Mouse (Mus musculus) midbrain, embryonic 12.5 days (tissue): ENCODE measurements around the gene Acss2. TPM values are rescaled to one million over a fixed set of nuclear protein-coding genes. Genes with fewer than 3 reads are reported as not detected.

Experiments used
- ATAC-seq: fragments of 200-750 bp; cut with Nextera tagmentation; 2 replicates; pipeline ENCODE4 v1.8.0; 2017; ENCODE audit warnings: low read depth, moderate TSS enrichment, moderate library complexity; ENCODE audit not compliant: low FRiP score
- H3K27ac ChIP-seq: fragments of 300-500 bp; sonication (generic); replicated peaks from 2 replicates; pipeline ENCODE4 v1.5.1; 2016; ENCODE audit warnings: mild to moderate bottlenecking
- H3K27me3 ChIP-seq: fragments of 300-500 bp; sonication (generic); 2 replicates; pipeline ENCODE4 v1.6.1; 2016; ENCODE audit warnings: mild to moderate bottlenecking
- H3K36me3 ChIP-seq: fragments of 300-500 bp; sonication (generic); 2 replicates; pipeline ENCODE4 v1.6.1; 2016
- H3K4me1 ChIP-seq: fragments of 300-500 bp; sonication (generic); 2 replicates; pipeline ENCODE4 v1.6.1; 2016
- H3K4me2 ChIP-seq: fragments of 300-500 bp; sonication (generic); replicated peaks from 2 replicates; pipeline ENCODE4 v1.6.1; 2016; ENCODE audit warnings: mild to moderate bottlenecking, moderate library complexity
- H3K4me3 ChIP-seq: fragments of 300-500 bp; sonication (generic); 2 replicates; pipeline ENCODE4 v1.5.1; 2016; ENCODE audit warnings: mild to moderate bottlenecking
- H3K9ac ChIP-seq: fragments of 300-500 bp; sonication (generic); replicated peaks from 2 replicates; pipeline ENCODE4 v1.6.1; 2016; ENCODE audit warnings: mild to moderate bottlenecking, moderate library complexity
- H3K9me3 ChIP-seq: fragments of 300-500 bp; sonication (generic); 2 replicates; pipeline ENCODE4 v1.6.1; 2016; ENCODE audit warnings: mild to moderate bottlenecking
- WGBS: fragments of 180-500 bp; shearing (Covaris S2); methylation state at CpG from one replicate; pipeline ENCODE4 v1.1.7; 2016; 5-methylcytosine and 5-hydroxymethylcytosine counted together
- polyA plus RNA-seq: library from polyadenylated mRNA; unstranded; fragments of >200 nt; fragmentation: Nextera tagmentation; extraction: Ambion mirVana; gene quantifications from 2 replicates; pipeline ENCODE4 v1.2.1, GENCODE M21; 2016

Acss2 gene
- polyA plus RNA-seq, 1 experiment from 2014 or later, result 25.9 TPM

- no peak overlapping the region for H3K4me2 ChIP-seq
- no peak overlapping the region for H3K4me3 ChIP-seq
- peaks cover 43% of the 10 kb centered on the region for H3K27me3 ChIP-seq
- no peaks in the 10 kb centered on the region for H3K36me3 ChIP-seq
- H3K9ac ChIP-seq, result no peak overlapping the region
- no peak overlapping the region for H3K27ac ChIP-seq
- 36% methylated on average over 10 of the region's 10 CpGs for WGBS
- no peaks in the 10 kb centered on the region for H3K9me3 ChIP-seq
- no peak for ATAC-seq
- peaks cover 14% of the 10 kb centered on the region for H3K4me1 ChIP-seq
These were observed 107.0 kb downstream of the Acss2 start for GRCm38 (mm10) chr2:155624730-155625129.

- Histone ChIP-seq H3K27me3 (peaks cover 59% of the 10 kb centered on the region), H3K9ac (no peak overlapping the region), H3K4me3 (no peak overlapping the region), H3K36me3 (no peaks in the 10 kb centered on the region), H3K9me3 (no peaks in the 10 kb centered on the region), H3K27ac (no peak overlapping the region), H3K4me2 (no peak overlapping the region), H3K4me1 (peaks cover 29% of the 10 kb centered on the region)
- WGBS, result 53% methylated on average over 15 of the region's 15 CpGs
- ATAC-seq, result no peak
These were observed 108.5 kb downstream of the Acss2 start for GRCm38 (mm10) chr2:155626277-155626676.

GRCm38 (mm10) chr2:155627030-155627738 lies 109.4 kb downstream of the Acss2 start:
- Histone ChIP-seq H3K9ac (no peak overlapping the region), H3K36me3 (peaks cover 3% of the 10 kb centered on the region; the same call in 1 of the 2 replicates), H3K27me3 (peaks cover 68% of the 10 kb centered on the region), H3K4me1 (peaks cover 29% of the 10 kb centered on the region), H3K4me2 (no peak overlapping the region), H3K9me3 (no peaks in the 10 kb centered on the region), H3K27ac (no peak overlapping the region), H3K4me3 (no peak overlapping the region)
- no peak for ATAC-seq
- 43% methylated on average over 21 of the region's 21 CpGs for WGBS

- Histone ChIP-seq H3K27ac (no peak overlapping the region), H3K9ac (no peak overlapping the region), H3K9me3 (no peaks in the 10 kb centered on the region), H3K4me1 (peaks cover 29% of the 10 kb centered on the region), H3K4me3 (no peak overlapping the region), H3K4me2 (no peak overlapping the region), H3K27me3 (peaks cover 77% of the 10 kb centered on the region), H3K36me3 (peaks cover 12% of the 10 kb centered on the region)
- ATAC-seq, result no peak
- 83% methylated on average over 9 of the region's 9 CpGs for WGBS
These were observed 110.4 kb downstream of the Acss2 start for GRCm38 (mm10) chr2:155628112-155628511.

GRCm38 (mm10) chr2:155628519-155628918 lies 110.8 kb downstream of the Acss2 start:
- WGBS, result 73% methylated on average over 13 of the region's 13 CpGs
- H3K4me2 ChIP-seq, result no peak overlapping the region
- peaks cover 16% of the 10 kb centered on the region for H3K36me3 ChIP-seq
- no peaks in the 10 kb centered on the region for H3K9me3 ChIP-seq
- peaks cover 81% of the 10 kb centered on the region for H3K27me3 ChIP-seq
- no peak overlapping the region for H3K9ac ChIP-seq
- no peak overlapping the region for H3K27ac ChIP-seq
- no peak overlapping the region for H3K4me3 ChIP-seq
- H3K4me1 ChIP-seq, result peaks cover 29% of the 10 kb centered on the region
- no peak for ATAC-seq

- H3K4me3 ChIP-seq, result peak overlapping the region; percentile 38
- H3K9me3 ChIP-seq, result no peaks in the 10 kb centered on the region
- H3K9ac ChIP-seq, result peak overlapping the region; percentile 54
- peaks cover 29% of the 10 kb centered on the region for H3K4me1 ChIP-seq
- under 1% methylated on average over 34 of the region's 35 CpGs for whole genome bisulfite sequencing
- H3K4me2 ChIP-seq, result peak overlapping the region; percentile 66
- H3K27me3 ChIP-seq, result peaks cover 87% of the 10 kb centered on the region
- 0 out of 2 replicates have a peak overlapping the region, but pooled peaks have one; percentile 20 for H3K27ac ChIP-seq
- peak; percentile 42 for ATAC-seq
- H3K36me3 ChIP-seq, result peaks cover 24% of the 10 kb centered on the region
These were observed 111.5 kb downstream of the Acss2 start for GRCm38 (mm10) chr2:155629231-155629661.

GRCm38 (mm10) chr2:155630153-155630552 lies 112.4 kb downstream of the Acss2 start:
- no peaks in the 10 kb centered on the region for H3K9me3 ChIP-seq
- ATAC-seq, result no peak
- no peak overlapping the region for H3K27ac ChIP-seq
- peaks cover 94% of the 10 kb centered on the region for H3K27me3 ChIP-seq
- H3K36me3 ChIP-seq, result peaks cover 33% of the 10 kb centered on the region
- no peak overlapping the region for H3K4me2 ChIP-seq
- 0 out of 2 replicates have a peak overlapping the region, but pooled peaks have one; percentile 38 for H3K4me3 ChIP-seq
- 11% methylated on average over 20 of the region's 20 CpGs for WGBS
- H3K9ac ChIP-seq, result no peak overlapping the region; the same call in 1 of the 2 replicates
- peaks cover 29% of the 10 kb centered on the region for H3K4me1 ChIP-seq

GRCm38 (mm10) chr2:155630590-155631416 lies 113.1 kb downstream of the Acss2 start:
- peak overlapping the region; percentile 15; the same call in 1 of the 2 replicates for H3K9ac ChIP-seq
- H3K36me3 ChIP-seq, result peaks cover 39% of the 10 kb centered on the region
- 0 out of 2 replicates have a peak overlapping the region, but pooled peaks have one; percentile 11 for H3K4me2 ChIP-seq
- no peaks in the 10 kb centered on the region for H3K9me3 ChIP-seq
- no peak overlapping the region for H3K4me3 ChIP-seq
- H3K27me3 ChIP-seq, result peaks cover 88% of the 10 kb centered on the region
- H3K27ac ChIP-seq, result no peak overlapping the region
- no peak for ATAC-seq
- WGBS, result 16% methylated on average over 43 of the region's 43 CpGs
- peaks cover 29% of the 10 kb centered on the region for H3K4me1 ChIP-seq

GRCm38 (mm10) chr2:155632138-155632936 lies 114.6 kb downstream of the Acss2 start:
- ATAC-seq, result no peak
- H3K9ac ChIP-seq, result no peak overlapping the region
- 61% methylated on average over 30 of the region's 30 CpGs for WGBS

GRCm38 (mm10) chr2:155633121-155633520 lies 115.4 kb downstream of the Acss2 start:
- H3K27ac ChIP-seq, result no peak overlapping the region
- H3K4me3 ChIP-seq, result no peak overlapping the region
- H3K27me3 ChIP-seq, result peaks cover 67% of the 10 kb centered on the region
- no peak overlapping the region for H3K9ac ChIP-seq
- H3K4me2 ChIP-seq, result no peak overlapping the region
- no peaks in the 10 kb centered on the region for H3K9me3 ChIP-seq
- peaks cover 23% of the 10 kb centered on the region for H3K4me1 ChIP-seq
- WGBS, result 63% methylated on average over 19 of the region's 19 CpGs
- H3K36me3 ChIP-seq, result peaks cover 52% of the 10 kb centered on the region
- no peak for ATAC-seq

More at GRCm38 (mm10) chr2:155632138-155632936, 114.6 kb downstream of the Acss2 start:
- Histone ChIP-seq H3K36me3 (peaks cover 44% of the 10 kb centered on the region), H3K27ac (no peak overlapping the region), H3K4me2 (no peak overlapping the region), H3K9me3 (no peaks in the 10 kb centered on the region), H3K4me3 (no peak overlapping the region), H3K27me3 (peaks cover 75% of the 10 kb centered on the region), H3K4me1 (peaks cover 23% of the 10 kb centered on the region)

- peaks cover 58% of the 10 kb centered on the region for H3K36me3 ChIP-seq
- H3K4me1 ChIP-seq, result peaks cover 23% of the 10 kb centered on the region
- no peak overlapping the region for H3K4me2 ChIP-seq
- WGBS, result 98% methylated on average over 9 of the region's 9 CpGs
- no peak for ATAC-seq
- peaks cover 61% of the 10 kb centered on the region for H3K27me3 ChIP-seq
- no peak overlapping the region for H3K9ac ChIP-seq
- no peak overlapping the region for H3K4me3 ChIP-seq
- H3K9me3 ChIP-seq, result no peaks in the 10 kb centered on the region
- H3K27ac ChIP-seq, result no peak overlapping the region
These were observed 116.0 kb downstream of the Acss2 start for GRCm38 (mm10) chr2:155633731-155634130.
